In genomic region chr13:67420558-67421206, GRCm38 (mm10) we compare ENCODE assay signal across 8 mouse cellular contexts. TPM values are rescaled to one million over a fixed set of nuclear protein-coding genes. Genes with fewer than 3 reads are reported as not detected.
DNase-seq lines count a peak whose midpoint lies in the region; ATAC-seq lines count a peak whose summit lies in the region.

No protein-coding gene starts in this region.

- DNase-seq in heart, adult 9 months (ENCODE audit: low spot score in 2 of 2) = no peak
- peak; percentile 15 for DNase-seq in A20 (ENCODE audit: low read depth, low spot score)
- DNase-seq in Muller cell, postnatal 12 days (ENCODE audit: inconsistent ontology term) = no peak
- no peak for DNase-seq in urinary bladder, adult 18-20 months (ENCODE audit: low spot score in 2 of 2)
- no peak for DNase-seq in spleen, adult 12 weeks (ENCODE audit: low spot score)

- H3K4me2 ChIP-seq in heart, embryonic 12.5 days = peak overlapping the region; percentile 82
- peak overlapping the region; percentile 82 for H3K4me2 ChIP-seq in forebrain, embryonic 12.5 days
- peak overlapping the region; percentile 73 for H3K4me2 ChIP-seq in liver, embryonic 12.5 days

- WGBS in heart, embryonic 12.5 days = 30% methylated on average over 11 of the region's 11 CpGs
- 38% methylated on average over 11 of the region's 11 CpGs for WGBS in forebrain, embryonic 12.5 days
- WGBS in liver, embryonic 12.5 days (ENCODE audit: insufficient replicate concordance) = 33% methylated on average over 11 of the region's 11 CpGs

- no peaks in the 10 kb centered on the region for H3K36me3 ChIP-seq in heart, embryonic 12.5 days
- no peaks in the 10 kb centered on the region for H3K36me3 ChIP-seq in forebrain, embryonic 12.5 days (replicated peaks)
- H3K36me3 ChIP-seq in liver, embryonic 12.5 days = no peaks in the 10 kb centered on the region

- H3K4me3 ChIP-seq in heart, embryonic 12.5 days = peak overlapping the region; percentile 58
- peak overlapping the region; percentile 62 for H3K4me3 ChIP-seq in forebrain, embryonic 12.5 days (replicated peaks)
- peak overlapping the region; percentile 63 for H3K4me3 ChIP-seq in liver, embryonic 12.5 days

- no peaks in the 10 kb centered on the region for H3K4me1 ChIP-seq in heart, embryonic 12.5 days (replicated peaks)
- H3K4me1 ChIP-seq in forebrain, embryonic 12.5 days = no peaks in the 10 kb centered on the region; the same call in 1 of the 2 replicates
- H3K4me1 ChIP-seq in liver, embryonic 12.5 days = peaks cover 13% of the 10 kb centered on the region

- no peak for ATAC-seq in heart, embryonic 12.5 days (ENCODE audit: insufficient number of reproducible peaks, low FRiP score)
- ATAC-seq in forebrain, embryonic 12.5 days (ENCODE audit: low FRiP score) = no peak
- ATAC-seq in liver, embryonic 12.5 days = no peak

- no peaks in the 10 kb centered on the region for H3K9me3 ChIP-seq in heart, embryonic 12.5 days (replicated peaks)
- H3K9me3 ChIP-seq in forebrain, embryonic 12.5 days = no peaks in the 10 kb centered on the region
- H3K9me3 ChIP-seq in liver, embryonic 12.5 days (replicated peaks) = no peaks in the 10 kb centered on the region

- no peak overlapping the region for H3K27ac ChIP-seq in heart, embryonic 12.5 days (ENCODE audit: poor library complexity, severe bottlenecking)
- H3K27ac ChIP-seq in forebrain, embryonic 12.5 days = no peak overlapping the region
- H3K27ac ChIP-seq in liver, embryonic 12.5 days = no peak overlapping the region

- no peaks in the 10 kb centered on the region for H3K27me3 ChIP-seq in heart, embryonic 12.5 days (replicated peaks)
- H3K27me3 ChIP-seq in forebrain, embryonic 12.5 days = 0 out of 2 replicates have a peak, but pooled peaks cover 3% of the 10 kb centered on the region
- peaks cover 3% of the 10 kb centered on the region; the same call in 1 of the 2 replicates for H3K27me3 ChIP-seq in liver, embryonic 12.5 days (replicated peaks)

- peak overlapping the region; percentile 60 for H3K9ac ChIP-seq in heart, embryonic 12.5 days
- H3K9ac ChIP-seq in forebrain, embryonic 12.5 days = peak overlapping the region; percentile 54
- H3K9ac ChIP-seq in liver, embryonic 12.5 days = peak overlapping the region; percentile 52

RNA-seq across cellular contexts. Expression of gene Zfp459, which starts 0.5 kb away (rescaled TPM):
- 0.17 and 0.69 TPM in 2 replicates for polyA plus RNA-seq in heart, embryonic 12.5 days (2016; fragmentation: Nextera tagmentation; extraction: Ambion mirVana)
- polyA plus RNA-seq in forebrain, embryonic 12.5 days (2016; fragmentation: Nextera tagmentation; extraction: Ambion mirVana) = 1.1 TPM in 2 replicates
- polyA plus RNA-seq in liver, embryonic 12.5 days (2016; fragmentation: Nextera tagmentation; extraction: Ambion mirVana) = 0.05 and 1.6 TPM in 2 replicates

RNA-seq across cellular contexts. Expression of gene Zfp429, which starts 21.1 kb away (rescaled TPM):
- 3.2 and 3.9 TPM in 2 replicates for polyA plus RNA-seq in heart, embryonic 12.5 days (2016; fragmentation: Nextera tagmentation; extraction: Ambion mirVana)
- polyA plus RNA-seq in forebrain, embryonic 12.5 days (2016; fragmentation: Nextera tagmentation; extraction: Ambion mirVana) = 3.3 and 4.1 TPM in 2 replicates
- polyA plus RNA-seq in liver, embryonic 12.5 days (2016; fragmentation: Nextera tagmentation; extraction: Ambion mirVana) = 1.6 and 3.1 TPM in 2 replicates

RNA-seq across cellular contexts. Expression of gene Zfp874a, which starts 30.7 kb away (rescaled TPM):
- 6.2 and 7.2 TPM in 2 replicates for polyA plus RNA-seq in heart, embryonic 12.5 days (2016; fragmentation: Nextera tagmentation; extraction: Ambion mirVana)
- 6.3 and 6.5 TPM in 2 replicates for polyA plus RNA-seq in forebrain, embryonic 12.5 days (2016; fragmentation: Nextera tagmentation; extraction: Ambion mirVana)
- 5.5 and 6.6 TPM in 2 replicates for polyA plus RNA-seq in liver, embryonic 12.5 days (2016; fragmentation: Nextera tagmentation; extraction: Ambion mirVana)

RNA-seq across cellular contexts. Expression of gene Zfp456, which starts 45.1 kb away (rescaled TPM):
- polyA plus RNA-seq in heart, embryonic 12.5 days (2016; fragmentation: Nextera tagmentation; extraction: Ambion mirVana) = 1.3 and 1.4 TPM in 2 replicates
- 0.56 and 0.86 TPM in 2 replicates for polyA plus RNA-seq in forebrain, embryonic 12.5 days (2016; fragmentation: Nextera tagmentation; extraction: Ambion mirVana)
- 0.78 and 0.85 TPM in 2 replicates for polyA plus RNA-seq in liver, embryonic 12.5 days (2016; fragmentation: Nextera tagmentation; extraction: Ambion mirVana)

RNA-seq across cellular contexts. Expression of gene Gm28041, which starts 45.1 kb away (rescaled TPM):
- polyA plus RNA-seq in heart, embryonic 12.5 days (2016; fragmentation: Nextera tagmentation; extraction: Ambion mirVana) = 0.23 and 0.41 TPM in 2 replicates
- polyA plus RNA-seq in forebrain, embryonic 12.5 days (2016; fragmentation: Nextera tagmentation; extraction: Ambion mirVana) = not detected in 2 replicates
- 0.50 TPM in 1 of 2 replicates, not detected in the other for polyA plus RNA-seq in liver, embryonic 12.5 days (2016; fragmentation: Nextera tagmentation; extraction: Ambion mirVana)
